Mouse (Mus musculus): ENCODE data around the gene Mkrn2. TPM values are rescaled to one million over a fixed set of nuclear protein-coding genes. Genes with fewer than 3 reads are reported as not detected.
"Not testable (repeated sequence)": the region's sequence is repeated elsewhere in the genome, so short reads cannot be mapped to it uniquely, and the experiment has no call there.

Mkrn2 gene
- polyA plus RNA-seq, 1 experiment from 2014 or later: 35.9 TPM

DNA sequence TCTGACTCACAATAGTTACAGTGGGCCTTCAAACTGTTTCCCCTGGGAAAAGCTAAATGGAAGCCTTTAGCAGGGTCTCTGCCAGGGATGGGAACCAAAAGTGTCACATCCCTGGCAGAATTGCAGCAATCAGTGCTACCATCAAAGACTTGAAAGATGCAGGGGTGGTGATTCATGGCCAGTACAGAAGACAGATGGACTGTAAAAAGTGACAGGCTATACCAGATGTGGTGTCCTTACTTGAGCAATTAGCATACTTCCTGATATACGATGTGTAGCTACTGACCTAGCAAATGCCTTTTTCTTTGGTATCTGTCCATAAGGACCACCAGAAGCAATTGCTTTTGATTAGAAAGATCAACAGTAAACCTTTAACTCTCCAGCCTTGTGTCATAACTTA is 19.2 kb downstream of the Mkrn2 start:
- Histone ChIP-seq H3K27ac (ENCODE audit: low read length) (no peak overlapping the region), H3K9ac (ENCODE audit: low read depth, low read length) (no peak overlapping the region), H3K4me1 (ENCODE audit: control insufficient read depth, insufficient read depth, low read length) (no peaks in the 10 kb centered on the region), H3K36me3 (ENCODE audit: control insufficient read depth, insufficient read depth, low read length) (peaks cover 56% of the 10 kb centered on the region), H3K9me3 (replicated peaks; ENCODE audit: control insufficient read depth, low read length, poor library complexity, severe bottlenecking) (no peaks in the 10 kb centered on the region), H3K27me3 (ENCODE audit: control insufficient read depth, insufficient read depth, low read depth, low read length) (no peaks in the 10 kb centered on the region), H3K4me3 (ENCODE audit: low read depth, low read length) (no peak overlapping the region), H3K4me2 (ENCODE audit: low read length) (no peak overlapping the region)
- no peak for ATAC-seq
- WGBS: 96% methylated on average over 1 of the region's 1 CpGs

DNA sequence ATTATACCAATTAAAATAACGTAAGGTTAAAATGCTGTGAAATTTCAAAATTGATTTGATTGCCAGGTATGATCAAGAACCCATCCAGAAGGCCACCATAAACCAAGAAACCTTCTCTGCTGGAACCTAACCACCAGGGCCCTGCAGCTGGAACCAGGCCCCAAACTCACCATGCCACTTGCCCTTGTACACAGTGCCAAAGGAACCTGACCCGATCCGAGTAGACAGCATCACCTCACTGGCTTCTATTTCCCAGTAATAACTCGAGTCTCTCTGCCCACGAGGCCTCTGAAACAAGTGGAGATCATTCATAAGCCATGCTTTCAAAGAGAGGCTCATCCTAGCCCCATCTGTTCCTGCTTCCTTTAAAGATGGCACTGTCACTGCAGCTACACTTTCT is 24.4 kb downstream of the Mkrn2 start:
- no peak overlapping the region for H3K27ac ChIP-seq (ENCODE audit: low read length)
- no peaks in the 10 kb centered on the region for H3K27me3 ChIP-seq (ENCODE audit: control insufficient read depth, insufficient read depth, low read depth, low read length)
- no peak overlapping the region for H3K9ac ChIP-seq (ENCODE audit: low read depth, low read length)
- H3K9me3 ChIP-seq (replicated peaks; ENCODE audit: control insufficient read depth, low read length, poor library complexity, severe bottlenecking): no peaks in the 10 kb centered on the region
- ATAC-seq: no peak
- H3K4me1 ChIP-seq (ENCODE audit: control insufficient read depth, insufficient read depth, low read length): no peaks in the 10 kb centered on the region
- 92% methylated on average over 5 of the region's 5 CpGs for WGBS
- no peak overlapping the region for H3K4me3 ChIP-seq (ENCODE audit: low read depth, low read length)
- H3K4me2 ChIP-seq (ENCODE audit: low read length): no peak overlapping the region
- H3K36me3 ChIP-seq (ENCODE audit: control insufficient read depth, insufficient read depth, low read length): peaks cover 34% of the 10 kb centered on the region

DNA sequence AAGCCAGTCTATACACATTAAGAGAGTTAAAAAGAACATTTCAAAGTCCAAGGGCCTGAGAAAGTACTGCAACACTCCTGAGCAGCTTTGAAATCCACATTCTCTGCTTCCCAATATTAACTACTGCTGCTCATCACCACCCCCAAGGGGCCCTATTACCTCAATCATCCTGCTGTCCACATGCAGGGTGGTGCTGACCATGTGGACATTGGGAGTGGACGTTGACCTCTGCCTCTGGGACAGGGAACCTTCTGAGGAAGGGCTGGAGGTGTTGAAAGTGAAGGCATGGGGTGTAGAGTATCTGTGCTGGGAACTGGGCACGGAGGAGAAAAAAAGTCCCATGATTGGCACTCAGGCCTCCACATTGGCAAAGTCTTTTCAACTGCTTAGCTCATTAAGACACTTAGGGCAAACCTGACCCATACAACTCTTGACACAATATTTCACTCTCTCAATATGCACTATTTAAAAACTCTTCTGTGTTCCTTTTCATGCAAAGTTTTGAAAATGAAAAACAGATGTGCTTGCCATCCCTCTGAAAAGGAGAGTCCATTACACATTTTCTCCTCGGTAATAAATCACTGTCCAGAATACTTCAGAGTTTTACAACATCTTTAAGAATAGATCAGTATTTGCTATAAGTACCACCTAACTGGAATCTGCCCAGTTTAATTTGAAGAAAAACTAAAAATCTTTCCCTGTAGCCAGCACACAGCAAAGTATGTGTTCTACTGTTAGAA is 29.5 kb downstream of the Mkrn2 start:
- Histone ChIP-seq H3K9ac (ENCODE audit: low read depth, low read length) (no peak overlapping the region), H3K9me3 (replicated peaks; ENCODE audit: control insufficient read depth, low read length, poor library complexity, severe bottlenecking) (no peaks in the 10 kb centered on the region), H3K4me2 (ENCODE audit: low read length) (no peak overlapping the region), H3K4me1 (ENCODE audit: control insufficient read depth, insufficient read depth, low read length) (no peaks in the 10 kb centered on the region), H3K36me3 (ENCODE audit: control insufficient read depth, insufficient read depth, low read length) (peaks cover 39% of the 10 kb centered on the region), H3K4me3 (ENCODE audit: low read depth, low read length) (no peak overlapping the region), H3K27ac (ENCODE audit: low read length) (no peak overlapping the region), H3K27me3 (ENCODE audit: control insufficient read depth, insufficient read depth, low read depth, low read length) (no peaks in the 10 kb centered on the region)
- 92% methylated on average over 3 of the region's 3 CpGs for WGBS
- ATAC-seq: no peak

DNA sequence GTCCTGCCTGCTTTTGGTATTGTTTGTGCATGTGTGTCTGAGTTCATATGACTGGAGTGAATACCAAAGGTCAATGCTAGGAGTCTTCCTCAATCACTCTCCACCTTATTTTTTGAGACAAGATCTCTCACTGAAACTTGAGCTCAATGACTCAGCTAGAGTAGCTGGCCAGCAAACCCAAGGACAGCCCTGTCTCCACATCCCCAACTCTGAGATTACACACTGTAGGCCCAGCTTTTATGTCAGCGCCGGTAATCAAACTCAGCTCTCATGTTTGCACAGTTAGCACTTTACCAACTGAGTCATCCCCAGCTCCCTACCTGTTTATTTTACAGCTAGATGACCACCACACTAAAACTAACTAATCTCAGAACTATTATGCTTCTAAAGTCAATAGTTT is 32.3 kb downstream of the Mkrn2 start:
- 98% methylated on average over 2 of the region's 2 CpGs for WGBS
- no peak for ATAC-seq

DNA sequence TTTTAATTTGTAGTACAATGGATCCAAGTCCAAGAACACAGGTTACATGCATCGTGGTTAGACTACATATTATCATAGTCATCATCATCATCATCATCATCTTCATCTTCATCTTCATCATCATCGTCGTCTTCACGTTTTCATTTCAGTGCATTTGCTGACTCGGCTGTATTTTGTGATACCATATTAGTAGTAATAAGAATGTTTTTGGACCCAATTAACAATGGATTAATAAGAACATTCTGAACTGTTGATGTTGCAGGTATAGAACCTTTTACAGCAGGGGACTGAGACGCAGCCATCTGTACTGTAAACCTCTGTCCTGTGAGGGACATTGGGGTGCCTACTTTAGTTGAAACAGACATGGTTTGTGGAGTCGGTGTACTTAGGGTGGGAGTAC is 36.5 kb downstream of the Mkrn2 start:
- not testable (repeated sequence) for H3K9ac ChIP-seq (ENCODE audit: low read depth, low read length); H3K27me3 ChIP-seq (ENCODE audit: control insufficient read depth, insufficient read depth, low read depth, low read length); ATAC-seq; H3K4me2 ChIP-seq (ENCODE audit: low read length); H3K4me1 ChIP-seq (ENCODE audit: control insufficient read depth, insufficient read depth, low read length); H3K27ac ChIP-seq (ENCODE audit: low read length); H3K9me3 ChIP-seq (replicated peaks; ENCODE audit: control insufficient read depth, low read length, poor library complexity, severe bottlenecking); H3K4me3 ChIP-seq (ENCODE audit: low read depth, low read length)
- WGBS: 94% methylated on average over 7 of the region's 7 CpGs
- H3K36me3 ChIP-seq (ENCODE audit: control insufficient read depth, insufficient read depth, low read length): peaks cover 19% of the 10 kb centered on the region

More for the DNA sequence above, 32.3 kb downstream of the Mkrn2 start:
- no peak overlapping the region for H3K4me2 ChIP-seq (ENCODE audit: low read length)
- H3K4me1 ChIP-seq (ENCODE audit: control insufficient read depth, insufficient read depth, low read length): no peaks in the 10 kb centered on the region
- no peaks in the 10 kb centered on the region for H3K9me3 ChIP-seq (replicated peaks; ENCODE audit: control insufficient read depth, low read length, poor library complexity, severe bottlenecking)
- H3K36me3 ChIP-seq (ENCODE audit: control insufficient read depth, insufficient read depth, low read length): peaks cover 34% of the 10 kb centered on the region
- no peak overlapping the region for H3K9ac ChIP-seq (ENCODE audit: low read depth, low read length)
- H3K27me3 ChIP-seq (ENCODE audit: control insufficient read depth, insufficient read depth, low read depth, low read length): no peaks in the 10 kb centered on the region
- no peak overlapping the region for H3K27ac ChIP-seq (ENCODE audit: low read length)
- H3K4me3 ChIP-seq (ENCODE audit: low read depth, low read length): no peak overlapping the region

- 63% methylated on average over 1 of the region's 1 CpGs for WGBS
- no peak for ATAC-seq
Measured at GRCm38 (mm10) chr6:115643315-115643714, 41.6 kb downstream of the Mkrn2 start.

DNA sequence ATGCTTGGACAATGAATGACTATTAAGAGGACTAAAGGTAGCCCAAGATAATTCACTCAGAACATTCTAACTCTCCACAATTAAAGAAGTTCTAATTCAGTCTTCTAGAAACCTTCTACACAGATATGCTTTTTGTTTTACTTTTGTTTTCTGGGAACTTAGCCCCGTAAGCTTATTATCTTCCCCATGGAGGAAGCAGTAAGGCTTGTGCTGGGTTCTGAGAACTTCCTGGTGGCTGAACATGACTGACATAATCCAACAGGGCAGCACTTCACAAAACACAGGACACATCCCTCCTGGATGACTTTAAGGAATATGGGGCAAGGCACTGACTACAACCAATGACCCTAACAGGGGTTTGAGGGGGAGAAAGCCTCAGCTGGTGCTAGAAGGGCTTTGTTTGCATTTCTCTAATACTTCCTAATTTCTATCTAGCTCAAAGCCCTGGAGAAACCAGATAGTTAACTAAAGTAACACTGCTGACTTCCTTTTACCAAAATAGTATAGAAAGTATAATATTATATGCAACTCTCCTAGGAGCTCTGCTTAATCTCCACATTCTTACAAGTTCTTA is 48.2 kb downstream of the Mkrn2 start:
- H3K27ac ChIP-seq (ENCODE audit: low read length): no peak overlapping the region
- ATAC-seq: no peak
- no peaks in the 10 kb centered on the region for H3K27me3 ChIP-seq (ENCODE audit: control insufficient read depth, insufficient read depth, low read depth, low read length)
- no peaks in the 10 kb centered on the region for H3K9me3 ChIP-seq (replicated peaks; ENCODE audit: control insufficient read depth, low read length, poor library complexity, severe bottlenecking)
- no peak overlapping the region for H3K9ac ChIP-seq (ENCODE audit: low read depth, low read length)
- WGBS: 61% methylated on average over 1 of the region's 1 CpGs
- H3K36me3 ChIP-seq (ENCODE audit: control insufficient read depth, insufficient read depth, low read length): no peaks in the 10 kb centered on the region
- no peak overlapping the region for H3K4me2 ChIP-seq (ENCODE audit: low read length)
- peaks cover 21% of the 10 kb centered on the region for H3K4me1 ChIP-seq (ENCODE audit: control insufficient read depth, insufficient read depth, low read length)
- H3K4me3 ChIP-seq (ENCODE audit: low read depth, low read length): no peak overlapping the region

More at GRCm38 (mm10) chr6:115643315-115643714, 41.6 kb downstream of the Mkrn2 start:
- Histone ChIP-seq H3K4me2 (ENCODE audit: low read length) (no peak overlapping the region), H3K4me3 (ENCODE audit: low read depth, low read length) (no peak overlapping the region), H3K9ac (ENCODE audit: low read depth, low read length) (no peak overlapping the region), H3K4me1 (ENCODE audit: control insufficient read depth, insufficient read depth, low read length) (peaks cover 3% of the 10 kb centered on the region; the same call in 1 of the 2 replicates), H3K27ac (ENCODE audit: low read length) (no peak overlapping the region), H3K27me3 (ENCODE audit: control insufficient read depth, insufficient read depth, low read depth, low read length) (no peaks in the 10 kb centered on the region), H3K9me3 (replicated peaks; ENCODE audit: control insufficient read depth, low read length, poor library complexity, severe bottlenecking) (no peaks in the 10 kb centered on the region), H3K36me3 (ENCODE audit: control insufficient read depth, insufficient read depth, low read length) (no peaks in the 10 kb centered on the region)

- Histone ChIP-seq H3K9me3 (replicated peaks; ENCODE audit: control insufficient read depth, low read length, poor library complexity, severe bottlenecking) (no peaks in the 10 kb centered on the region), H3K27ac (ENCODE audit: low read length) (no peak overlapping the region), H3K9ac (ENCODE audit: low read depth, low read length) (no peak overlapping the region), H3K4me1 (ENCODE audit: control insufficient read depth, insufficient read depth, low read length) (peaks cover 21% of the 10 kb centered on the region), H3K36me3 (ENCODE audit: control insufficient read depth, insufficient read depth, low read length) (no peaks in the 10 kb centered on the region), H3K4me2 (ENCODE audit: low read length) (no peak overlapping the region), H3K4me3 (ENCODE audit: low read depth, low read length) (no peak overlapping the region), H3K27me3 (ENCODE audit: control insufficient read depth, insufficient read depth, low read depth, low read length) (no peaks in the 10 kb centered on the region)
- WGBS: 56% methylated on average over 5 of the region's 5 CpGs
- ATAC-seq: peak; percentile 34; the same call in 1 of the 2 replicates
Measured at GRCm38 (mm10) chr6:115650476-115651427, 49.0 kb downstream of the Mkrn2 start.
